Mouse (Mus musculus): ENCODE results near the gene Fbxo10. TPM values are rescaled to one million over a fixed set of nuclear protein-coding genes. Genes with fewer than 3 reads are reported as not detected.
"Not testable (repeated sequence)": the region's sequence is repeated elsewhere in the genome, so short reads cannot be mapped to it uniquely, and the experiment has no call there.

Fbxo10 gene
- polyA plus RNA-seq, 1 experiment from 2014 or later, result 13.9 TPM

DNA sequence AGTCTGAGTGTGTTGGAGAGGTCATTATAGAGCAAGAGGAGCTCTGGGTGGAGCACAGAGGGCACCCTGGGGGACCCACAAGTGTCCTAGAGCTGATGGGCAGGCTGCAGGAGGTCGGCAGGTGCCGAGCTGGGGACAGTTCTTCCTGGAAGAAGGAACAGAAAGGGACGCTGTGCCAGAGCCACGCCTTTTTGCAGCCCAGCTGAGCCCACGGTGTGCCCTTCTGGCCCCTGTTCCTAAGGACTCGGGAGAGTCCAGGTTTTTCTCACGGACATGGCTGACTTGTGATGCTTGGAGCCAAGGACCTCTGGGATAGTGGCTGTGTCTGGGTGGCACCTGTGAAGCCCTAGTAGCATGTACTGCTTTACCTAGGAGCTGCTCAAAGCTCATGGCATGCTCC is 43.6 kb downstream of the Fbxo10 start:
- H3K4me2 ChIP-seq, result no peak overlapping the region
- WGBS, result 79% methylated on average over 7 of the region's 7 CpGs
- 0 out of 2 replicates have a peak, but pooled peaks cover 3% of the 10 kb centered on the region for H3K4me1 ChIP-seq
- H3K36me3 ChIP-seq, result peaks cover 17% of the 10 kb centered on the region; the same call in 1 of the 2 replicates
- no peak overlapping the region for H3K27ac ChIP-seq
- H3K27me3 ChIP-seq, result no peaks in the 10 kb centered on the region
- ATAC-seq (ENCODE audit: borderline replicate concordance, extremely low read depth, low FRiP score, low TSS enrichment), result no peak
- no peak overlapping the region for H3K9ac ChIP-seq
- no peak overlapping the region for H3K4me3 ChIP-seq
- H3K9me3 ChIP-seq, result no peaks in the 10 kb centered on the region

- ATAC-seq (ENCODE audit: borderline replicate concordance, extremely low read depth, low FRiP score, low TSS enrichment); H3K9me3 ChIP-seq; H3K4me3 ChIP-seq; H3K4me2 ChIP-seq; H3K9ac ChIP-seq; H3K27me3 ChIP-seq; H3K4me1 ChIP-seq; H3K27ac ChIP-seq: not testable (repeated sequence)
- 90% methylated on average over 7 of the region's 7 CpGs for WGBS
- peaks cover 18% of the 10 kb centered on the region; the same call in 1 of the 2 replicates for H3K36me3 ChIP-seq
Observed at GRCm38 (mm10) chr4:45039546-45039945, 44.9 kb downstream of the Fbxo10 start.

DNA sequence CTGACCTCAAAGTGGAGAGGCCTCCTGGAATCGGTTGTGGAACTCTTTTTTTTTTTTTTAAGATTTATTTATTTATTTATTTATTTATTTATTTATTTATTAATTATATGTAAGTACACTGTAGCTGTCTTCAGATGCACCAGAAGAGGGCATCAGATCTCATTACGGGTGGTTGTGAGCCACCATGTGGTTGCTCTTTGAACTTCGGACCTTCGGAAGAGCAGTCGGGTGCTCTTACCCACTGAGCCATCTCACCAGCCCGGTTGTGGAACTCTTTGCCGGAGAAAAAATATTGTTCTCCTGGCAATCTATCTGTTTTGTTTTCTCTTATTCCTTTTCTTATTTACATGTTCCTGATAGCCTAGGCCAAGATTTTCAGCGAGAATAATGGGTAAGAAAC is 45.5 kb downstream of the Fbxo10 start:
- not testable (repeated sequence) for H3K4me1 ChIP-seq; H3K27me3 ChIP-seq; H3K4me3 ChIP-seq; H3K4me2 ChIP-seq; H3K27ac ChIP-seq; H3K9me3 ChIP-seq; H3K9ac ChIP-seq; ATAC-seq (ENCODE audit: borderline replicate concordance, extremely low read depth, low FRiP score, low TSS enrichment)
- peaks cover 15% of the 10 kb centered on the region; the same call in 1 of the 2 replicates for H3K36me3 ChIP-seq
- WGBS, result 56% methylated on average over 8 of the region's 8 CpGs

GRCm38 (mm10) chr4:45037455-45038410 is 46.7 kb downstream of the Fbxo10 start:
- ATAC-seq (ENCODE audit: borderline replicate concordance, extremely low read depth, low FRiP score, low TSS enrichment), result no peak
- no peak overlapping the region for H3K4me2 ChIP-seq
- no peak overlapping the region for H3K9ac ChIP-seq

GRCm38 (mm10) chr4:45036571-45036970 is 47.8 kb downstream of the Fbxo10 start:
- H3K4me3 ChIP-seq, result no peak overlapping the region
- no peak overlapping the region for H3K9ac ChIP-seq
- ATAC-seq (ENCODE audit: borderline replicate concordance, extremely low read depth, low FRiP score, low TSS enrichment), result no peak
- peaks cover 8% of the 10 kb centered on the region; the same call in 1 of the 2 replicates for H3K4me1 ChIP-seq
- no peaks in the 10 kb centered on the region for H3K27me3 ChIP-seq
- WGBS, result 81% methylated on average over 5 of the region's 5 CpGs
- H3K4me2 ChIP-seq, result no peak overlapping the region
- H3K36me3 ChIP-seq, result peaks cover 26% of the 10 kb centered on the region
- H3K9me3 ChIP-seq, result no peaks in the 10 kb centered on the region
- H3K27ac ChIP-seq, result no peak overlapping the region

More at GRCm38 (mm10) chr4:45037455-45038410, 46.7 kb downstream of the Fbxo10 start:
- Histone ChIP-seq H3K4me3 (no peak overlapping the region), H3K4me1 (peaks cover 8% of the 10 kb centered on the region; the same call in 1 of the 2 replicates), H3K36me3 (peaks cover 21% of the 10 kb centered on the region), H3K27me3 (no peaks in the 10 kb centered on the region), H3K9me3 (no peaks in the 10 kb centered on the region), H3K27ac (peak overlapping the region; percentile 24; the same call in 1 of the 2 replicates)
- 78% methylated on average over 13 of the region's 13 CpGs for WGBS

DNA sequence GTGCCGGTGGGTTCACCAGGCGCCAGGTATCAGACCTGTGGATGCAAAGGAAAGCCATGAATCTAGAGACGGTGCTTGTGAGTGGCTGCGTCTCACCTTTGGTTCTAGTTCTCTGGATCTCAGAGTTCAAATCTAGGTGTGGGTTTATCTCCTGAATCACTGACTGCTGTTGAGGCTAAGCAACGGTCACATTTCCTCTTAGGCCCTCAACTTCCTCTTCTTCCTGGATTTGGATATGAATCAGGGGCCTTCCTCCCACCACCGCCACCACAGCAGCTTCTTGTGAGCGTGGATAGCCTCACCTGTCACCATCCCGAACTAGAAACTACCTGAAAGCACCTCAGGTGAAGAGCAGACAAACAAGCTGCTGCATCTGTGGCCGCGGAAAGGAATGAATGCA is 48.4 kb downstream of the Fbxo10 start:
- Histone ChIP-seq H3K27ac (no peak overlapping the region), H3K36me3 (peaks cover 29% of the 10 kb centered on the region)
- 85% methylated on average over 10 of the region's 10 CpGs for WGBS

DNA sequence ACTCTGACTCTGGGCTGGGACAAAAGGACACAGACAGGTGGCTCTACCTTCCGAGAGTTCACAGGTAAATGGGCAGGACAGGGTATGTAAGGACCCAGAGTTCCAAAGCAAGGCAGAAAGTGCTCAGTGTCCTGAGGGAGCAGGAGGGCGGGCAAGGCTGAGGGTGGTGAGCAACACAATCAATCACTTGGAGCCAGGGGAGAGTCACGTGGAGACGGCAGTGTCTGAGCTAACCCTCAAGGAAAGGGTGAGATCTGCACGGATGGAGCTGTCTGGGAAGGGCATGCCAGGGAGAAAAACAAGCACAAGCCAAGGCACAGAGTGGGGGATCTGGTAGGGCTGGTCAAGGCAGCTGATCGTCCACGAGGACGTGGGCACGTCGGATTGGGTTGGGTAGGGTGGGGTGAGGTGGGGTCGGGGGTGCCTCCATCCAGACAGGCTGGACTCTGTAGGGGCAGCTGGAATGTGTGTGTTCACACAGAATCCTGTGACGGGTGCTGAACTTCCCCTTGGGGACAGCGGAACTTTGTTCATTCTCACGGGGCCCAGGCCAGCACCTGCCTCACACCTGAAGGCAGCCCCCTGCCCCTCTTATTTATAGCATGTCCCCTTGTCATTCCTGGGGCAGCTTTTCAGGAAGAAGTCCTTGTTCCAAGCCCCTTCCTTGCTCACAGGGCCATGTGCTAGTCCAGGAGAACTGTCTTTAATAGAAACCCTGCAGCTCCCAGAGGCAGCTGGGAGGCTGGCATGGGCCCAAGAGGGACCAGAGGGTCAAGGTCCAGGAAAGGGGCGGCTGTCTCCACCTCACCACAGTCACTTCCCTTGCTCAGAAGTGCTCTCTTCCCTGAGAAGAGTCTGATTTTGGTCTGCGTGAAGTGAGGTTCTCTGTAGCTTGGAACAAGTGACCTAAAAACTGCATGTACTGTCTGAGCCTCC is 49.4 kb downstream of the Fbxo10 start:
- Histone ChIP-seq H3K9ac (no peak overlapping the region), H3K27me3 (no peaks in the 10 kb centered on the region), H3K4me2 (no peak overlapping the region), H3K9me3 (no peaks in the 10 kb centered on the region), H3K4me3 (no peak overlapping the region), H3K36me3 (peaks cover 22% of the 10 kb centered on the region), H3K27ac (no peak overlapping the region), H3K4me1 (peaks cover 8% of the 10 kb centered on the region; the same call in 1 of the 2 replicates)
- no peak for ATAC-seq (ENCODE audit: borderline replicate concordance, extremely low read depth, low FRiP score, low TSS enrichment)
- WGBS, result 41% methylated on average over 16 of the region's 16 CpGs

More for the DNA sequence above, 48.4 kb downstream of the Fbxo10 start:
- Histone ChIP-seq H3K4me3 (no peak overlapping the region), H3K4me1 (peaks cover 8% of the 10 kb centered on the region; the same call in 1 of the 2 replicates), H3K9me3 (no peaks in the 10 kb centered on the region), H3K4me2 (no peak overlapping the region), H3K27me3 (no peaks in the 10 kb centered on the region), H3K9ac (no peak overlapping the region)
- ATAC-seq (ENCODE audit: borderline replicate concordance, extremely low read depth, low FRiP score, low TSS enrichment), result no peak

DNA sequence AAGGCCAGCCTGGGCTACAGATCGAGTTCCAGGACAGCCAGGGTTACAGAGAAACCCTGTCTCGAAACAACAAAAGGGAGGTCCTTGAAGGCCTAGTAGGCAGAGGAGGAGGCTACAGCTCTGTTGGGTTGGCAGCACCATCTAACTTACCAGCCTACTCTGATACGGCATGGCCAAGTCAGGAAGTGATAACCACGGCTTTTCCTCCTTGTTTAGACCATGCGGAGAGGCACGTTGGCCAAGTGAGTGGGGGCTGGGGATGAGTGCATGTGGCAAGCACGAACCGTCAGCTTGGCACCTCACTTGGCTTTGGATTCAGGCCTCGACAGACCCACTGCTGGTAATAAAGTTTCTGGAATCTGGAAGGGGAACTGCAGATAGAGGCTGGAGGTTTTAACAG is 51.8 kb downstream of the Fbxo10 start:
- Histone ChIP-seq H3K9ac (no peak overlapping the region), H3K4me2 (no peak overlapping the region), H3K36me3 (peaks cover 22% of the 10 kb centered on the region), H3K4me1 (peaks cover 5% of the 10 kb centered on the region; the same call in 1 of the 2 replicates), H3K9me3 (no peaks in the 10 kb centered on the region), H3K27me3 (no peaks in the 10 kb centered on the region), H3K27ac (no peak overlapping the region), H3K4me3 (no peak overlapping the region)
- ATAC-seq (ENCODE audit: borderline replicate concordance, extremely low read depth, low FRiP score, low TSS enrichment), result no peak
- 80% methylated on average over 9 of the region's 9 CpGs for WGBS

- H3K4me2 ChIP-seq, result no peak overlapping the region
- peaks cover 14% of the 10 kb centered on the region; the same call in 1 of the 2 replicates for H3K36me3 ChIP-seq
- H3K9me3 ChIP-seq, result no peaks in the 10 kb centered on the region
- WGBS, result 85% methylated on average over 4 of the region's 4 CpGs
- no peak overlapping the region for H3K9ac ChIP-seq
- H3K27me3 ChIP-seq, result no peaks in the 10 kb centered on the region
- no peaks in the 10 kb centered on the region for H3K4me1 ChIP-seq
- ATAC-seq (ENCODE audit: borderline replicate concordance, extremely low read depth, low FRiP score, low TSS enrichment), result no peak
- no peak overlapping the region for H3K4me3 ChIP-seq
- H3K27ac ChIP-seq, result no peak overlapping the region
Observed at GRCm38 (mm10) chr4:45026459-45026858, 57.9 kb downstream of the Fbxo10 start.

DNA sequence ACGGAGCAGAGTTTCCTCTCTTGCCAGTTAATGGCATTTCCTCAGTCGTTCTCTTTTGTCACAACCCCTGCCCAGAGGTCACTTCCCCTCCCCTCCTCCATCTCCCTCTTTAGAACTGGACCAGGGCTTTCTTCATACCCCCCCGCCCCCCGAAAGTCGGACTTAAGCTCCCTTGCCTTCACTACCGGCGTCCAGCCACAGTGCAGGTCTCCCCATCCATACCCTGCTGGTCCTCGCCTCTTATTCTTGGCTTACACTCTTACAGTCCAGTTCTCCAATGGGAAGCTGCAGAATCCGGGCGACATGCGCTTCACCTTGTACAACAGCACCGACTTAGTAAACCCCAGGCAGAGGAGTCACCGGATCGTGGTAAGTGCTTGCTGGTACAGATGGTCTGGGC is 65.4 kb downstream of the Fbxo10 start:
- Histone ChIP-seq H3K27ac (no peak overlapping the region), H3K4me2 (peak overlapping the region; percentile 94), H3K9ac (peak overlapping the region; percentile 59), H3K27me3 (no peaks in the 10 kb centered on the region), H3K4me3 (peak overlapping the region; percentile 68), H3K4me1 (peaks cover 19% of the 10 kb centered on the region), H3K36me3 (peaks cover 8% of the 10 kb centered on the region; the same call in 1 of the 2 replicates), H3K9me3 (no peaks in the 10 kb centered on the region)
- no peak for ATAC-seq (ENCODE audit: borderline replicate concordance, extremely low read depth, low FRiP score, low TSS enrichment)
- WGBS, result 1% methylated on average over 14 of the region's 14 CpGs

DNA sequence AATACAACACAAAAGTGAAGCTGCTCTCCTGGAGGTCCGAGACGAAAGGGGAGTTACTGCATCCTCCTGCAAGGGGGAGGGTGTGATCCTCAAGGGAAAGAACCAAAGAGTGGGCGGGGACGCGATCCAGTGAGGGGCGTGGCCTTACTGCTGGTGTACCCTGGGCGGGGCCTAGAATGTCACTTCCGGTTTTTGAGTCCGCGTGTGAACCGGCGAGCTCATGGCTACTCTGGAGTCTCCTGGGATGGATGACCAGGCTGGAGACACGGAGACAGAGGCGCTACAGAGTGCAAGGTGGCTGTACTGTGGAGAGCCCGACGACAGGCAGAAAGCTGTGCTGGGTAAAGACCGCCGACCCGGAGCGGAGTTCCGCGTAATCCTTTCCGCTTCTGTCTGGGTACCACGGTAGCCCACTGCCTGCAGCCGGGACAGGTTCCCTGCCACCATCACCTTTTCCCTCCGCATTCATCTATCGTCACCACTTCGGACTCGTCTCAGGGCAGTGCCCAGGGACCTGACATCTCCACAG is 65.9 kb downstream of the Fbxo10 start, which contains the start of gene Polr1e:
Gene Polr1e, plus strand, starts transcription at position 132 of the 529 bp plus-strand sequence.
- Histone ChIP-seq H3K4me3 (peak within 1 kb of the TSS; percentile 68), H3K4me2 (peak within 1 kb of the TSS; percentile 94), H3K36me3 (peaks cover 5% of the 10 kb centered on the region; the same call in 1 of the 2 replicates), H3K4me1 (peaks cover 22% of the 10 kb centered on the region), H3K9me3 (no peaks in the 10 kb centered on the region), H3K27ac (no peak within 1 kb of the TSS), H3K9ac (peak within 1 kb of the TSS; percentile 59), H3K27me3 (no peaks in the 10 kb centered on the region)
- ATAC-seq (ENCODE audit: borderline replicate concordance, extremely low read depth, low FRiP score, low TSS enrichment), result peak; percentile 94
- WGBS, result under 1% methylated on average over 29 of the region's 29 CpGs

Measured in lung, embryonic 15.5 days (tissue).